Mouse (Mus musculus) lung, embryonic 16.5 days (tissue): Measurements from ENCODE around the gene Acyp1. TPM values are rescaled to one million over a fixed set of nuclear protein-coding genes. Genes with fewer than 3 reads are reported as not detected.
"Not testable (repeated sequence)": the region's sequence is repeated elsewhere in the genome, so short reads cannot be mapped to it uniquely, and the experiment has no call there.

Experiments
- ATAC-seq: fragments of 200-750 bp; cut with Nextera tagmentation; 2 replicates; pipeline ENCODE4 v1.8.0; 2017; ENCODE audit warnings: low read depth, mild to moderate bottlenecking, moderate library complexity
- H3K27ac ChIP-seq: fragments of 300-500 bp; sonication (generic); 2 replicates; pipeline ENCODE4 v1.5.1; 2014; ENCODE audit warnings: mild to moderate bottlenecking, control low read depth, low read length
- H3K27me3 ChIP-seq: fragments of 300-500 bp; sonication (generic); 2 replicates; pipeline ENCODE4 v1.6.1; 2014; ENCODE audit warnings: low read depth, low read length, mixed read lengths; ENCODE audit not compliant: control insufficient read depth, insufficient read depth
- H3K36me3 ChIP-seq: fragments of 300-500 bp; sonication (generic); 2 replicates; pipeline ENCODE4 v1.6.1; 2014; ENCODE audit warnings: low read length; ENCODE audit not compliant: control insufficient read depth, insufficient read depth
- H3K4me1 ChIP-seq: fragments of 300-500 bp; sonication (generic); replicated peaks from 2 replicates; pipeline ENCODE4 v1.6.1; 2014; ENCODE audit warnings: low read length, mixed read lengths; ENCODE audit not compliant: control insufficient read depth, insufficient read depth
- H3K4me2 ChIP-seq: fragments of 300-500 bp; sonication (generic); 2 replicates; pipeline ENCODE4 v1.6.1; 2014; ENCODE audit warnings: low read depth, low read length, control low read depth
- H3K4me3 ChIP-seq: fragments of 300-500 bp; sonication (generic); 2 replicates; pipeline ENCODE4 v1.5.1; 2014; ENCODE audit warnings: mild to moderate bottlenecking, low read length, control low read depth
- H3K9ac ChIP-seq: fragments of 300-500 bp; sonication (generic); 2 replicates; pipeline ENCODE4 v1.6.1; 2014; ENCODE audit warnings: low read length, control low read depth
- H3K9me3 ChIP-seq: fragments of 300-500 bp; sonication (generic); 2 replicates; pipeline ENCODE4 v1.6.1; 2016; ENCODE audit warnings: low read length; ENCODE audit not compliant: control insufficient read depth
- WGBS: fragments of 180-500 bp; shearing (Covaris S2); extraction: QIAGEN DNeasy Blood & Tissue Kit; methylation state at CpG from one replicate; pipeline ENCODE4 v1.1.7; 2014; 5-methylcytosine and 5-hydroxymethylcytosine counted together
- polyA plus RNA-seq: library from polyadenylated mRNA; unstranded; fragments of >200 nt; fragmentation: Nextera tagmentation; extraction: Ambion mirVana; gene quantifications from 2 replicates; pipeline ENCODE4 v1.2.1, GENCODE M21; 2015

The Acyp1 gene
- polyA plus RNA-seq, 1 experiment from 2014 or later, result 70.2 TPM

- ATAC-seq, result peak; percentile 50
- Histone ChIP-seq H3K27ac (peak overlapping the region; percentile 34; the same call in 1 of the 2 replicates), H3K4me1 (0 out of 2 replicates have a peak, but pooled peaks cover 6% of the 10 kb centered on the region), H3K9ac (peak overlapping the region; percentile 5; the same call in 1 of the 2 replicates), H3K4me2 (peak overlapping the region; percentile 78), H3K36me3 (no peaks in the 10 kb centered on the region), H3K27me3 (no peaks in the 10 kb centered on the region), H3K9me3 (peaks cover 3% of the 10 kb centered on the region; the same call in 1 of the 2 replicates), H3K4me3 (peak overlapping the region; percentile 55)
- WGBS, result 41% methylated on average over 24 of the region's 24 CpGs
These were observed 1.1 kb upstream of the Acyp1 start for GRCm38 (mm10) chr12:85289157-85290000.

DNA sequence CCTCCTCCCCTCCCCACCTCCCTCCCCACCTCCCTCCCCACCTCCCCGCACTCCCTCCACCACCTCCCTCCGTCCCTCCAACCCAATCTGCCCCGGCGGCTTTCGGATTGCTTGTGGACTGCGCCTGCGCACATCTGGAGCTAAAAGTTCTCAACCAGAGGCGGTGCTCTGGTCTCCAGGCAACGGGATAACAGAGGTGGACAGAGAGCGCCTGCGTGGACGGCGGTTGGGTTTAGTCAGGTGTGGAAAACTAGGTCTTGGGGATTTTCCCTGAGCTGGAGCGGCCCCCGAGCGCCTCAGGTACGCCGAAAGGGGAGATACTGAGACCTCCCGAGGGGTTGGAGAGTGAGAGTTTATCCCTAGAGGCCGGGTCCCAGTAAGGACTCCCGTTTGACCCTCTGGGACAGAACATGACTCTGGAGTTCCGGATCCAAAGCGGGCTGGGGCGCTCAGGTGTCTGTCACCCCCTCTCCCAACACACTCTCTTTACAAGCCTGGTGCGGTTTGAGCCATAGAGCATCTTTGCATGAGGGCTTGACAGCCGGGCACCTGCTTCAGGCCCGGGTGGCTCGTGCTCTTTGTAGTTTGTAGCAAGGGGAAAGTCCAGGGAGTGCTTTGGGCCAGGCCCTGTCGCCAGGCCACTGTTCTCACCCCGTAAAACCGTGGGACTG lies 383 bp upstream of the Acyp1 start, which contains the start of gene Zc2hc1c:
Gene Zc2hc1c (plus strand): TSS at position 106 of the 671 bp plus-strand sequence.
- Histone ChIP-seq H3K36me3 (no peaks in the 10 kb centered on the region), H3K4me1 (0 out of 2 replicates have a peak, but pooled peaks cover 6% of the 10 kb centered on the region), H3K9me3 (no peaks in the 10 kb centered on the region), H3K9ac (peak within 1 kb of the TSS; percentile 72), H3K27ac (no peak within 1 kb of the TSS), H3K4me3 (peak within 1 kb of the TSS; percentile 55), H3K4me2 (peak within 1 kb of the TSS; percentile 78), H3K27me3 (no peaks in the 10 kb centered on the region)
- peak; percentile 89 for ATAC-seq
- WGBS, result 3% methylated on average over 30 of the region's 31 CpGs

- H3K27me3 ChIP-seq, result no peaks in the 10 kb centered on the region
- 0 out of 2 replicates have a peak, but pooled peaks cover 6% of the 10 kb centered on the region for H3K4me1 ChIP-seq
- 25% methylated on average over 2 of the region's 5 CpGs for WGBS
- ATAC-seq, result no peak
- no peak overlapping the region for H3K4me2 ChIP-seq
- no peaks in the 10 kb centered on the region for H3K36me3 ChIP-seq
- H3K9ac ChIP-seq, result no peak overlapping the region
- no peak overlapping the region for H3K4me3 ChIP-seq
- H3K9me3 ChIP-seq, result no peaks in the 10 kb centered on the region
- H3K27ac ChIP-seq, result no peak overlapping the region
These were observed 1.3 kb downstream of the Acyp1 start for GRCm38 (mm10) chr12:85286941-85287340.

DNA sequence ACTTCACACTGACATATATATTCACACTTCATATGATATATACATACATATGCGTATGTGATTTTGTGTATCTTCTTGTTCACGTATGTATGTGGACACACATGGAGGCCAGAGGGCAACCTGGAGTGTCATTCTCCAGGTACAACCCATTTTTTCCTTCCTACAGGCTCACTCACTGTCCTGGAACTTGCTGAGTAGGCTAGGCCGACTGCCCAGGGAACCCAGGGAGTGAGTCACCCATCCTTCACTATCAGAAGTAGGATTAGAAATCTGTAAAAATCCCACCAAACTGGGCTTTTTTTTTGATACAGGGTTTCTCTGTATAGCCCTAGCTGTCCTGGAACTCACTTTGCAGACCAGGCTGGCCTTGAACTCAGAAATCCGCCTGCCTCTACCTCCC lies 3.2 kb downstream of the Acyp1 start:
- H3K36me3 ChIP-seq, result no peaks in the 10 kb centered on the region
- 85% methylated on average over 4 of the region's 4 CpGs for WGBS

DNA sequence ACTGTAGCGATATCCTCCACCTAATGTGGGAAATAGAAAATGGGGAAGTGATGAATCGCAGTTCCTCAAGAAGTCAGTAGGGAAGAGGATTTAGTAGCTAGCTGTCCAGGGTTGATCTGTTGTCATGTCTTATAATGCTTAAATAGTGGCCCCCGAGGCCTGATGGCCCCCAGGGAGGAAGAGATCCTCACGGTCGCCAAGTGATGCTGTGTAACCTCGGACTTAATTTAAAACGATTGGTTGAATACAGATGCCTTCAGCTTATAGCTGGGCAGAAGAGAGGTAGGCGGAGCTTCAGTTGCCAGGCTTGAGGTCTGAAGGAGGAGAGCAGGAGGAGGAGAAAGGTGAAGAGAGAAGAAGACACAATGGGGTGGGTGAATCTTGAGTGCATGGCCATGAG lies 3.9 kb downstream of the Acyp1 start:
- H3K9me3 ChIP-seq, result no peaks in the 10 kb centered on the region
- H3K36me3 ChIP-seq, result no peaks in the 10 kb centered on the region
- no peak overlapping the region for H3K4me3 ChIP-seq
- H3K27ac ChIP-seq, result no peak overlapping the region
- no peak overlapping the region for H3K4me2 ChIP-seq
- no peak for ATAC-seq
- no peaks in the 10 kb centered on the region for H3K27me3 ChIP-seq
- H3K9ac ChIP-seq, result no peak overlapping the region
- 0 out of 2 replicates have a peak, but pooled peaks cover 12% of the 10 kb centered on the region for H3K4me1 ChIP-seq
- 68% methylated on average over 8 of the region's 8 CpGs for WGBS

More for the DNA sequence above, 3.2 kb downstream of the Acyp1 start:
- 0 out of 2 replicates have a peak, but pooled peaks cover 8% of the 10 kb centered on the region for H3K4me1 ChIP-seq
- ATAC-seq, result no peak
- no peak overlapping the region for H3K9ac ChIP-seq
- no peak overlapping the region for H3K27ac ChIP-seq
- no peaks in the 10 kb centered on the region for H3K9me3 ChIP-seq
- no peaks in the 10 kb centered on the region for H3K27me3 ChIP-seq
- no peak overlapping the region for H3K4me3 ChIP-seq
- no peak overlapping the region for H3K4me2 ChIP-seq

GRCm38 (mm10) chr12:85281756-85282155 lies 6.5 kb downstream of the Acyp1 start:
- H3K9ac ChIP-seq, H3K27ac ChIP-seq, H3K36me3 ChIP-seq, H3K27me3 ChIP-seq, H3K4me3 ChIP-seq, ATAC-seq, H3K4me1 ChIP-seq, H3K9me3 ChIP-seq, H3K4me2 ChIP-seq: not testable (repeated sequence)
- WGBS, result 100% methylated on average over 1 of the region's 4 CpGs

GRCm38 (mm10) chr12:85280845-85281651 lies 7.2 kb downstream of the Acyp1 start:
- 62% methylated on average over 12 of the region's 12 CpGs for WGBS

GRCm38 (mm10) chr12:85280105-85280844 lies 8.0 kb downstream of the Acyp1 start:
- H3K36me3 ChIP-seq, result peaks cover 2% of the 10 kb centered on the region; the same call in 1 of the 2 replicates
- peak; percentile 99 for ATAC-seq
- WGBS, result under 1% methylated on average over 31 of the region's 31 CpGs
- peak overlapping the region; percentile 89 for H3K4me3 ChIP-seq
- no peaks in the 10 kb centered on the region for H3K27me3 ChIP-seq
- H3K9me3 ChIP-seq, result no peaks in the 10 kb centered on the region
- peak overlapping the region; percentile 97 for H3K9ac ChIP-seq
- H3K4me1 ChIP-seq, result 0 out of 2 replicates have a peak, but pooled peaks cover 9% of the 10 kb centered on the region
- peak overlapping the region; percentile 90 for H3K4me2 ChIP-seq
- peak overlapping the region; percentile 75 for H3K27ac ChIP-seq

More at GRCm38 (mm10) chr12:85280845-85281651, 7.2 kb downstream of the Acyp1 start:
- peak overlapping the region; percentile 74 for H3K4me2 ChIP-seq
- H3K27ac ChIP-seq, result no peak overlapping the region
- no peaks in the 10 kb centered on the region for H3K9me3 ChIP-seq
- 0 out of 2 replicates have a peak, but pooled peaks cover 9% of the 10 kb centered on the region for H3K4me1 ChIP-seq
- H3K9ac ChIP-seq, result no peak overlapping the region
- no peaks in the 10 kb centered on the region for H3K36me3 ChIP-seq
- H3K4me3 ChIP-seq, result peak overlapping the region; percentile 89
- no peak for ATAC-seq
- no peaks in the 10 kb centered on the region for H3K27me3 ChIP-seq
